Mouse (Mus musculus) ES-Bruce4 (cell line): ENCODE results near the gene Wdr46. TPM values are rescaled to one million over a fixed set of nuclear protein-coding genes. Genes with fewer than 3 reads are reported as not detected.
"Not testable (repeated sequence)": the region's sequence is repeated elsewhere in the genome, so short reads cannot be mapped to it uniquely, and the experiment has no call there.

Experiments
- H3K27ac ChIP-seq: 2 replicates; pipeline ENCODE4 v1.5.1; 2012; ENCODE audit warnings: low read length, inconsistent platforms; ENCODE audit not compliant: insufficient read depth
- H3K27me3 ChIP-seq: 2 replicates; pipeline ENCODE4 v1.6.1; 2012; ENCODE audit warnings: mild to moderate bottlenecking, low read length, inconsistent platforms; ENCODE audit not compliant: control insufficient read depth, poor library complexity, insufficient read depth, severe bottlenecking
- H3K36me3 ChIP-seq: 2 replicates; pipeline ENCODE4 v1.6.1; 2012; ENCODE audit warnings: inconsistent platforms, mild to moderate bottlenecking, low read length, moderate library complexity; ENCODE audit not compliant: control insufficient read depth, poor library complexity, insufficient read depth, severe bottlenecking
- H3K4me1 ChIP-seq: one replicate; pipeline ENCODE4 v1.8.1; 2011; ENCODE audit warnings: low read length; ENCODE audit not compliant: control insufficient read depth, insufficient read depth
- H3K4me3 ChIP-seq: 2 replicates; pipeline ENCODE4 v1.5.1; 2011; ENCODE audit warnings: low read depth, mild to moderate bottlenecking, low read length
- H3K9ac ChIP-seq: 2 replicates; pipeline ENCODE4 v1.6.1; 2012; ENCODE audit warnings: low read depth, mild to moderate bottlenecking, inconsistent platforms; ENCODE audit not compliant: poor library complexity, severe bottlenecking
- H3K9me3 ChIP-seq: replicated peaks from 2 replicates; pipeline ENCODE4 v1.6.1; 2012; ENCODE audit warnings: mild to moderate bottlenecking, low read length, inconsistent platforms; ENCODE audit not compliant: control insufficient read depth, poor library complexity, insufficient read depth, severe bottlenecking
- CTCF ChIP-seq: IDR thresholded peaks from one replicate; pipeline ENCODE4 v1.8.1; 2011; ENCODE audit warnings: low read depth, low read length
- EP300 ChIP-seq: IDR thresholded peaks from 2 replicates; pipeline ENCODE4 v1.6.1; 2011; ENCODE audit warnings: low read depth, low read length; ENCODE audit not compliant: insufficient read depth
- POLR2A ChIP-seq: IDR thresholded peaks from one replicate; pipeline ENCODE4 v1.8.1; 2011; ENCODE audit warnings: low read length; ENCODE audit not compliant: insufficient read depth
- polyA plus RNA-seq: library from polyadenylated mRNA; stranded (reverse); fragments of >200 nt; gene quantifications from 2 replicates; pipeline ENCODE4 v1.2.4, GENCODE M21; 2011; ENCODE audit warnings: low read depth; ENCODE audit not compliant: missing spikeins, insufficient read depth, insufficient read length

The Wdr46 gene
- 25.3 and 30.2 TPM in 2 replicates for polyA plus RNA-seq

GRCm38 (mm10) chr17:33940206-33940805 lies at the start of gene Wdr46, which contains the start of gene Pfdn6:
TSS of gene Wdr46 (plus strand) at chr17:33940660.
TSS of gene Pfdn6 (minus strand) at chr17:33940343.
- H3K9me3 ChIP-seq: no peaks in the 10 kb centered on the region
- TF ChIP-seq EP300 (no peak), CTCF (no peak), POLR2A (no peak)
- H3K36me3 ChIP-seq: peaks cover 13% of the 10 kb centered on the region
- H3K9ac ChIP-seq: peak within 1 kb of the TSS; percentile 77
- H3K27me3 ChIP-seq: no peaks in the 10 kb centered on the region
- H3K4me3 ChIP-seq: peak within 1 kb of the TSS; percentile 91
- no peak within 1 kb of the TSS for H3K27ac ChIP-seq
- H3K4me1 ChIP-seq: no peaks in the 10 kb centered on the region

GRCm38 (mm10) chr17:33891357-33891756 lies 49.1 kb upstream of the Wdr46 start:
- H3K9me3 ChIP-seq: no peaks in the 10 kb centered on the region
- no peak overlapping the region for H3K27ac ChIP-seq
- no peak overlapping the region for H3K9ac ChIP-seq
- peaks cover 1% of the 10 kb centered on the region for H3K4me1 ChIP-seq
- H3K27me3 ChIP-seq: no peaks in the 10 kb centered on the region
- TF ChIP-seq CTCF (no peak), EP300 (no peak), POLR2A (no peak)
- peaks cover 10% of the 10 kb centered on the region for H3K36me3 ChIP-seq
- H3K4me3 ChIP-seq: no peak overlapping the region

GRCm38 (mm10) chr17:33891892-33892291 lies 48.6 kb upstream of the Wdr46 start:
- not testable (repeated sequence) for H3K4me3 ChIP-seq, H3K27ac ChIP-seq, H3K9me3 ChIP-seq, H3K9ac ChIP-seq, H3K27me3 ChIP-seq, H3K4me1 ChIP-seq, H3K36me3 ChIP-seq

GRCm38 (mm10) chr17:33892429-33892828 lies 48.0 kb upstream of the Wdr46 start:
- H3K27ac ChIP-seq: peak overlapping the region; percentile 88

GRCm38 (mm10) chr17:33893011-33893410 lies 47.4 kb upstream of the Wdr46 start:
- H3K9me3 ChIP-seq, H3K4me1 ChIP-seq, H3K27me3 ChIP-seq, H3K36me3 ChIP-seq, H3K9ac ChIP-seq, H3K4me3 ChIP-seq: not testable (repeated sequence)
- peak overlapping the region; percentile 88 for H3K27ac ChIP-seq

More at GRCm38 (mm10) chr17:33892429-33892828, 48.0 kb upstream of the Wdr46 start:
- Histone ChIP-seq H3K27me3 (no peaks in the 10 kb centered on the region), H3K4me1 (peaks cover 1% of the 10 kb centered on the region), H3K4me3 (no peak overlapping the region), H3K9ac (no peak overlapping the region), H3K9me3 (no peaks in the 10 kb centered on the region), H3K36me3 (peaks cover 3% of the 10 kb centered on the region; the same call in 1 of the 2 replicates)
- TF ChIP-seq EP300 (0 out of 2 replicates have a peak, but pooled peaks have one; percentile 21), CTCF (no peak)

- H3K4me1 ChIP-seq: peaks cover 11% of the 10 kb centered on the region
Observed at GRCm38 (mm10) chr17:33897114-33897794, 43.2 kb upstream of the Wdr46 start.

GRCm38 (mm10) chr17:33898193-33898592 lies 42.3 kb upstream of the Wdr46 start:
- H3K9ac ChIP-seq: peak overlapping the region; percentile 64; the same call in 1 of the 2 replicates
- H3K4me3 ChIP-seq, H3K36me3 ChIP-seq, H3K27me3 ChIP-seq, H3K9me3 ChIP-seq: not testable (repeated sequence)
- H3K27ac ChIP-seq: peak overlapping the region; percentile 92
- peaks cover 10% of the 10 kb centered on the region for H3K4me1 ChIP-seq

More at GRCm38 (mm10) chr17:33897114-33897794, 43.2 kb upstream of the Wdr46 start:
- Histone ChIP-seq H3K27me3 (no peaks in the 10 kb centered on the region), H3K4me3 (no peak overlapping the region), H3K9ac (peak overlapping the region; percentile 64; the same call in 1 of the 2 replicates), H3K36me3 (no peaks in the 10 kb centered on the region), H3K9me3 (no peaks in the 10 kb centered on the region), H3K27ac (peak overlapping the region; percentile 67; the same call in 1 of the 2 replicates)
- peak; percentile 59 for TF ChIP-seq CTCF
- TF ChIP-seq POLR2A: no peak
- TF ChIP-seq EP300: no peak
